Mouse (Mus musculus): ENCODE data around the gene Mvb12b.

The Mvb12b gene

DNA sequence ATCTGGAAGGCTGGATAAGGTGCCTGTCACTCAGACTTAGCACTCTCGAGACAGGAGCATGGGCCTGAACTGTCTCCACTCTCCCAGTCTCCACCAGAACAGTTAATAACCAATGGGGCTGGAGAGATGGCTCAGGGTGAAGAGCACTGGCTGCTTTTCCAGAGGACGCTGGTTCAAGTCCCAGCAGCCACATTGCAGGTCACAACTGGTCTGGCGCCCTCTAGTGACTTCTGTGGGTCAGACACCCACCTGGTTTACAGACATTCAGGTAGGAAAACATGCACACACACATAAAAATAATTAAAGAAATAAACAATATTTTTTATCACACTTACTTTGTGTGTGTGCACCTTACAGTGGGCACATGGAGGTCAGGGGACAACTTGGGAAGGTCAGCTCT, 191.3 kb downstream of the Mvb12b start:
- DNase-seq (ENCODE audit: low spot score in 2 of 2): no peak

DNA sequence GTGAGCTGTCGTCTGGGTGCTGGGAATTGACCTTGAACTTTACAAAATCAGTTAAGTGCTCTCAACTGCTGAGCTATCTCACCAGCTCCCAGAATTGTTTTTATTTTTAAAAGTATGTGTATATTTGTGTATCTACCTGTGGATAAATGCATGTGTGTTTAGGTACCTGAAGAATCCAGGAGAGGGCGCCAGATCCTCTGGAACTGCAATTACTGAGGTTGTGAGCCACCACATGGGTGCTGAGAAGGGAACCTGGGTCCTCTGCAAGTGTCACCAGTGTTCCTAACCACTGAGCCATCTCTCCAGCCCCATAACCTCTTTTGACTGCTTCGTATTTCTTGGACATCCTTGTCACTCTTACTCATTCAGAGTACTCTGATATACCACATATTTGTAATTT, 193.8 kb downstream of the Mvb12b start:
- DNase-seq (ENCODE audit: low spot score in 2 of 2): no peak

- DNase-seq (ENCODE audit: low spot score in 2 of 2): no peak
Observed at GRCm38 (mm10) chr2:33689880-33690462, 197.8 kb downstream of the Mvb12b start.

DNA sequence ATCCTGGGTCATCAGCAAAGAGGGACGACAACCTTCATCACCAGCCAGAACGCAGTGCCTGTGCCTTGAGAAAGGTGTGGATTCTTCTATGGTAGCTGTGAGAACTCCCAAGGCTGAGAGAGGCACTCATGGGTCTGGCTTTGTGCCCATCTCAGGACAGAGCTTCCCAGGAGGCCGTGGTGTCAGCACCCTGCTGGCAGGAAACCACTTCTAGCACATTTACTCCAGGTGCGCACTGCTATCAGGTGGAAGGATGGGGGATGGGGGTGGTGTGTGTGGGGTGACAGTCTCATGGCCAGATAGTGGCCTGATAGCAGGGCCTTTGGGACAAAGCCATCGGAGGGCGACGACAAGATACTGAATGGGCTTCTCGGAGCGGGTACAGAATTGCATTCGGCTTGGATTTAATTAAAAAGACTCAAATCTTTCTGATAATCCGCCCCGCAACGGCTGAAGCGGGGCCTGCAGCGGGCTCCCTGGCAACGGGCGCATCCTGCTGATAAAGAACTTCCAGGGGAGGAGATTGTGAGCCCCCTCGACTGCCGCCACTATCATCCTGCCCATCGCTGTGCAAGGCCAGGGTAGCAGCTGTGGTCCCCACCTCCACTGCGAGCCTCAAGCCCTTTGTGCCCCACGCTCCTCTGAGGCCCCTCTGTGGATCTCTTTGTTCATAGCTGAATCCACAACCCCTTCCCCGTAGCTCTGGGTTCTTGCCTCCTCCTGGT, 198.4 kb downstream of the Mvb12b start:
- DNase-seq (ENCODE audit: low spot score in 2 of 2): no peak

DNA sequence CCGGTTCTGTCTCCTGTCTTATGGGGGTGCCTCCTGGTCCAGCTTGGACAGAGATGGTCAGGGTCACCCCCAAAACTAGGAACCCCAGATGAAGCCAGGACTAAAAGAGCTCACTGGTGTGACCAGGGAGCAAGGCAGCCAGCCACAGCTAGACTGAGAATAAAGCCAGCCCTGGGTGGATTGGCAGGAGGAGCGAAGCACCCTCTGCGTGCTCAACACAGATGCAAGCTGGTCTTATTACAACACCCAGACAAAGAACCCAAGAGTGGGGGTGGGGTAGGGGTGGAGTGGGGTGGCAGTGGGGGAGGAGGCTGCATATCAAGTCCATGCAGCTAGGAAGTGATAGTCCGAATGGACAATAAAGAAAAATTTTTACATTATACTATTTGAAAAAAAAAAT, 204.2 kb downstream of the Mvb12b start:
- no peak for DNase-seq (ENCODE audit: low spot score in 2 of 2)

- no peak for DNase-seq (ENCODE audit: low spot score in 2 of 2)
Observed at GRCm38 (mm10) chr2:33683095-33683494, 204.7 kb downstream of the Mvb12b start.

DNA sequence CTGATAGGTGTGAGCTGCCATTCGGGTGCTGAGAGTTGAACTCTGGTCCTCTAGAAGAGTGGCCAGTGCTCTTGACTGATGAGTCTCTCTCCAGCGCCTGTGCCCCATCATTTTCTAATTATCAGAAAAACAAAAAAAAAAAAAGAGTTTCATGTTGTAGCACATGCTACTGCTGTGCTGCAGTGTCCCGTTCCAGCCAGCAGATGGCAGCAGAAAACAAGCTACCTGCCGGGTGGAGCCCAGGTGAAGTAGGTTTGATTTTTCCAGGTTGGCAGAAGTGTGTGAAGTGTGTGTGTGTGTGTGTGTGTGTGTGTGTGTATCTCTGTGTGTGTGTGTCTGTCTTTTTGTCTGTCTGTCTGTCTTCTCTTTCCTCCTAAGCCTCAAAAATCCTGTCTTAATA, 205.5 kb downstream of the Mvb12b start:
- peak; percentile 66 to 74 for DNase-seq (ENCODE audit: low spot score in 2 of 2)

Data from right cerebral cortex, adult 2 months (tissue).